Mouse (Mus musculus): Measurements from ENCODE around the gene Lif. TPM values are rescaled to one million over a fixed set of nuclear protein-coding genes. Genes with fewer than 3 reads are reported as not detected.
A peak's percentile ranks its signal among the peaks of the same experiment; 100 is the strongest.

Lif gene
- polyA plus RNA-seq, 1 experiment from 2014 or later: 0.04 TPM

- under 1% methylated on average over 60 of the region's 61 CpGs for WGBS
Observed at GRCm38 (mm10) chr11:4266271-4267201, 9.2 kb downstream of the Lif start.

DNA sequence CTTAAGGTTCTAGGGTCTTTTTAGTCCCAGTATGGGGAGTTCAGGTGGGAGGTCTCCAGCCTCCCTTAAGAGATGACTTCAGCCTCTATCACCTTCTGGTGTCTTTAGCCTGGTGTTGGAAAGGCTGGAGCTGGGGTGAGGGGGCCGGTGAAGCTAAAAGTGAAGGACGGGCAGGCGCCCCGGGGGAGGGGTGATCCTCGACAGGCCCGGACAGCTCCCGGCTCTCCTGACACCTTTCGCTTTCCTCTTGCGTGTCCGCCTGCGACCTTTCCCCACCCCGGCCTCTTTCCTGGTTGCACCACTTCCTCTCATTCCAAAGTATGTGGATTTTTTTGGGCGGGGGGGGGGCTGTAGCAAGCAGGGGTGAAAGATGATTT lies 9.8 kb downstream of the Lif start:
- H3K4me3 ChIP-seq (replicated peaks): peak overlapping the region; percentile 51
- no peak overlapping the region for H3K27ac ChIP-seq (replicated peaks)
- H3K27me3 ChIP-seq (replicated peaks): peaks cover 58% of the 10 kb centered on the region
- no peak for ATAC-seq (ENCODE audit: low FRiP score)
- peaks cover 21% of the 10 kb centered on the region for H3K4me1 ChIP-seq
- no peak overlapping the region for H3K9ac ChIP-seq (replicated peaks)
- 7% methylated on average over 13 of the region's 13 CpGs for WGBS
- no peaks in the 10 kb centered on the region for H3K9me3 ChIP-seq (replicated peaks)
- peak overlapping the region; percentile 99 for H3K4me2 ChIP-seq
- no peaks in the 10 kb centered on the region for H3K36me3 ChIP-seq

More at GRCm38 (mm10) chr11:4266271-4267201, 9.2 kb downstream of the Lif start:
- peaks cover 58% of the 10 kb centered on the region for H3K27me3 ChIP-seq (replicated peaks)
- H3K9me3 ChIP-seq (replicated peaks): no peaks in the 10 kb centered on the region
- H3K9ac ChIP-seq (replicated peaks): peak overlapping the region; percentile 49
- H3K27ac ChIP-seq (replicated peaks): no peak overlapping the region
- peak overlapping the region; percentile 99 for H3K4me2 ChIP-seq
- peaks cover 27% of the 10 kb centered on the region for H3K4me1 ChIP-seq
- H3K4me3 ChIP-seq (replicated peaks): peak overlapping the region; percentile 51
- 0 out of 2 replicates have a peak, but pooled peaks have one; percentile 40 for ATAC-seq (ENCODE audit: low FRiP score)
- H3K36me3 ChIP-seq: no peaks in the 10 kb centered on the region

- H3K4me2 ChIP-seq: no peak overlapping the region
- peaks cover 58% of the 10 kb centered on the region for H3K27me3 ChIP-seq (replicated peaks)
- no peaks in the 10 kb centered on the region for H3K9me3 ChIP-seq (replicated peaks)
- no peak overlapping the region for H3K27ac ChIP-seq (replicated peaks)
- no peak overlapping the region for H3K4me3 ChIP-seq (replicated peaks)
- 89% methylated on average over 6 of the region's 6 CpGs for WGBS
- no peaks in the 10 kb centered on the region for H3K36me3 ChIP-seq
- ATAC-seq (ENCODE audit: low FRiP score): no peak
- no peak overlapping the region for H3K9ac ChIP-seq (replicated peaks)
- H3K4me1 ChIP-seq: peaks cover 15% of the 10 kb centered on the region
Observed at GRCm38 (mm10) chr11:4268500-4268899, 11.1 kb downstream of the Lif start.

DNA sequence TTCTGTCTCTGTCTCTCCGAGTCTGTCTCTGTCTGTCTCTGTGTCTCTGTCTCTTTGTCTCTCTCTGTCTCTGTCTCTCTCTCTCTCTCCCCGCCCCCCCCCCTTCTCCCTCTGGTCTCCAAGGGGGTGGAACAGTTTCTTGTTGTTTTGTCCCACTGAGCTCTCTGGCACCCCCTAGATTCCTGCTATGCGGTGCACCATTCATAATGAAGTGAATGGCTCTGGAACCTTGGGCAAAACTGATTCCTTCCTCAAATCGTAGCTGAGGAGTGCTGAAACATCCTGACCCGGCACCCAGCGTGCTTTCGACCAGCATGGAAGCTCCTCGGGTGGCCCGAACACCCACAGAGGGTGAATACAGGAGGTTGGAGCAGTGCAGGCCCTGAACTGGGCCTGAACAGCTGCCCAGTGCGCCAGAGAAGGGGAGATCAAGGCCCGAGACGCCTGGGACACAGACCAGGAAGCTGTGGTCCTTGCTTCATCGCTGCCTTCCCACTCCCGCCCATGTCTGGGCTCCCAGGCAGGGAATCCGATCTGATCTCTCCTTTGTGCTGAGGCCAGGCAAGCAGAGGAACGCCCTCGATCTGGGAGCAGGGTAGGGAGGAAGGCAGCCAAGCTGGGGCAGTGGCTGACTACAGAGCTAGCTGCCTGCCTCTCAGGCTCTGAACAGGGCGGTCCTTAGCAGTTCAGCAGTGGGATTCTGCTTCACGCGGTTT lies 13.5 kb downstream of the Lif start:
- H3K9me3 ChIP-seq (replicated peaks): no peaks in the 10 kb centered on the region
- ATAC-seq (ENCODE audit: low FRiP score): no peak
- peaks cover 14% of the 10 kb centered on the region for H3K4me1 ChIP-seq
- H3K4me3 ChIP-seq (replicated peaks): no peak overlapping the region
- H3K27ac ChIP-seq (replicated peaks): no peak overlapping the region
- no peaks in the 10 kb centered on the region for H3K36me3 ChIP-seq
- no peak overlapping the region for H3K4me2 ChIP-seq
- 36% methylated on average over 19 of the region's 20 CpGs for WGBS
- H3K9ac ChIP-seq (replicated peaks): no peak overlapping the region
- H3K27me3 ChIP-seq (replicated peaks): peaks cover 34% of the 10 kb centered on the region

DNA sequence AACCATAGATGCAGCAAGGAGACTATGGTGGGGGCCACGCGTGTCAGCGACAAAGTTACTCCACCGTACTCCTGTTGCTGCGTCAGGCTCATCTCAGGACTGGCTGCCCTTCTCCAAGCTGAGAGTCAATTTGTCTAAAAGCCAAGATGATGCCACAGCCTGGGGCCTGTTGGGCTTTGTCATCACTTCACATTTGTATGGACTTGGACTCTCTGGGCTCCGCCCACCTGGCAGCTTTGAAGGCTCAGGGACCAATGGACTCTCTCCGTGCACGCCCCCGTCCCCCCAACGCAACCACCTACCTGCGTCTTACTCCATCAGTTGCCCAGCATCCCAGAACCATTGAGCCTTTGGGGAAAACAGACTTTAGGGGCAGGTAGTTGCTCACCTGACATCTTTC lies 14.2 kb downstream of the Lif start:
- Histone ChIP-seq H3K9ac (replicated peaks) (no peak overlapping the region), H3K4me2 (no peak overlapping the region), H3K36me3 (no peaks in the 10 kb centered on the region), H3K9me3 (replicated peaks) (no peaks in the 10 kb centered on the region), H3K4me1 (peaks cover 7% of the 10 kb centered on the region), H3K27me3 (replicated peaks) (peaks cover 29% of the 10 kb centered on the region), H3K27ac (replicated peaks) (no peak overlapping the region), H3K4me3 (replicated peaks) (no peak overlapping the region)
- ATAC-seq (ENCODE audit: low FRiP score): no peak
- WGBS: 71% methylated on average over 11 of the region's 11 CpGs

- ATAC-seq (ENCODE audit: low FRiP score): no peak
- no peak overlapping the region for H3K4me2 ChIP-seq
- no peaks in the 10 kb centered on the region for H3K36me3 ChIP-seq
- H3K27me3 ChIP-seq (replicated peaks): no peaks in the 10 kb centered on the region
- no peak overlapping the region for H3K4me3 ChIP-seq (replicated peaks)
- WGBS: 70% methylated on average over 11 of the region's 11 CpGs
- no peak overlapping the region for H3K27ac ChIP-seq (replicated peaks)
- H3K4me1 ChIP-seq: no peaks in the 10 kb centered on the region
- no peak overlapping the region for H3K9ac ChIP-seq (replicated peaks)
- H3K9me3 ChIP-seq (replicated peaks): no peaks in the 10 kb centered on the region
Observed at GRCm38 (mm10) chr11:4276411-4276861, 19.1 kb downstream of the Lif start.

- H3K36me3 ChIP-seq: no peaks in the 10 kb centered on the region
- H3K9ac ChIP-seq (replicated peaks): no peak overlapping the region
- no peak for ATAC-seq (ENCODE audit: low FRiP score)
- no peaks in the 10 kb centered on the region for H3K9me3 ChIP-seq (replicated peaks)
- no peak overlapping the region for H3K4me2 ChIP-seq
- WGBS: 57% methylated on average over 7 of the region's 7 CpGs
- H3K27ac ChIP-seq (replicated peaks): no peak overlapping the region
- H3K27me3 ChIP-seq (replicated peaks): no peaks in the 10 kb centered on the region
- H3K4me3 ChIP-seq (replicated peaks): no peak overlapping the region
- H3K4me1 ChIP-seq: no peaks in the 10 kb centered on the region
Observed at GRCm38 (mm10) chr11:4279909-4280308, 22.6 kb downstream of the Lif start.

- H3K4me3 ChIP-seq (replicated peaks): no peak overlapping the region
- H3K9ac ChIP-seq (replicated peaks): no peak overlapping the region
- 71% methylated on average over 6 of the region's 6 CpGs for WGBS
- H3K9me3 ChIP-seq (replicated peaks): no peaks in the 10 kb centered on the region
- H3K4me1 ChIP-seq: no peaks in the 10 kb centered on the region
- no peak overlapping the region for H3K4me2 ChIP-seq
- no peaks in the 10 kb centered on the region for H3K27me3 ChIP-seq (replicated peaks)
- no peak overlapping the region for H3K27ac ChIP-seq (replicated peaks)
- no peak for ATAC-seq (ENCODE audit: low FRiP score)
- no peaks in the 10 kb centered on the region for H3K36me3 ChIP-seq
Observed at GRCm38 (mm10) chr11:4281852-4282251, 24.5 kb downstream of the Lif start.

- Histone ChIP-seq H3K4me1 (no peaks in the 10 kb centered on the region), H3K27ac (replicated peaks) (no peak overlapping the region), H3K4me2 (no peak overlapping the region), H3K9ac (replicated peaks) (no peak overlapping the region), H3K9me3 (replicated peaks) (no peaks in the 10 kb centered on the region), H3K4me3 (replicated peaks) (no peak overlapping the region), H3K27me3 (replicated peaks) (no peaks in the 10 kb centered on the region), H3K36me3 (no peaks in the 10 kb centered on the region)
- 27% methylated on average over 4 of the region's 4 CpGs for WGBS
- no peak for ATAC-seq (ENCODE audit: low FRiP score)
Observed at GRCm38 (mm10) chr11:4283627-4284026, 26.3 kb downstream of the Lif start.

DNA sequence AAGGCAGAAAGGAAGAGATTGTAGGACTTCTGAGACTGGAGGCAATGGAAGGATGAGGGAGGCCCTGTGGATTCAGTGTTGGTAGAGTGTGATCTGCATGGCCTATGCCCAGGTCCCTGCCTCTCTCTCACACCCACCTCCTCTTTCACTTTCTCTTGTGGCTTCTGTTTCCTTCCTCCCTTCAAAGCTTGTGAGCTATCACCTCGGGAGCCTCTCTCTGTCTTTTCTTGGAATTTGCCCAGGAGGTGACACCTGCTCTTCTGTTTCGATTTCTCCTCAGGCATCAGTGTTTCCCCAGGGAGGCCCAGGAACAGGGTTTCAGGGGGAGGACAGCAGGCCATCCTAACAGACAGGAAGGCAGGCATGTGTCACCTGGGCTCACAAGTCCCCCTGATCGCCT lies 31.9 kb downstream of the Lif start:
- Histone ChIP-seq H3K4me1 (no peaks in the 10 kb centered on the region), H3K9ac (replicated peaks) (no peak overlapping the region), H3K27me3 (replicated peaks) (no peaks in the 10 kb centered on the region), H3K9me3 (replicated peaks) (no peaks in the 10 kb centered on the region), H3K4me3 (replicated peaks) (no peak overlapping the region), H3K27ac (replicated peaks) (no peak overlapping the region), H3K36me3 (no peaks in the 10 kb centered on the region), H3K4me2 (no peak overlapping the region)
- no peak for ATAC-seq (ENCODE audit: low FRiP score)
- 63% methylated on average over 3 of the region's 3 CpGs for WGBS

- no peak overlapping the region for H3K27ac ChIP-seq (replicated peaks)
- WGBS: 68% methylated on average over 6 of the region's 6 CpGs
- no peak for ATAC-seq (ENCODE audit: low FRiP score)
- H3K36me3 ChIP-seq: no peaks in the 10 kb centered on the region
- no peaks in the 10 kb centered on the region for H3K27me3 ChIP-seq (replicated peaks)
- no peak overlapping the region for H3K9ac ChIP-seq (replicated peaks)
- H3K4me1 ChIP-seq: peaks cover 9% of the 10 kb centered on the region; the same call in 1 of the 2 replicates
- H3K9me3 ChIP-seq (replicated peaks): no peaks in the 10 kb centered on the region
- H3K4me2 ChIP-seq: no peak overlapping the region
- no peak overlapping the region for H3K4me3 ChIP-seq (replicated peaks)
Observed at GRCm38 (mm10) chr11:4291639-4292038, 34.3 kb downstream of the Lif start.
